Mouse (Mus musculus): ENCODE measurements around the gene Elane.

Gene Elane

DNA sequence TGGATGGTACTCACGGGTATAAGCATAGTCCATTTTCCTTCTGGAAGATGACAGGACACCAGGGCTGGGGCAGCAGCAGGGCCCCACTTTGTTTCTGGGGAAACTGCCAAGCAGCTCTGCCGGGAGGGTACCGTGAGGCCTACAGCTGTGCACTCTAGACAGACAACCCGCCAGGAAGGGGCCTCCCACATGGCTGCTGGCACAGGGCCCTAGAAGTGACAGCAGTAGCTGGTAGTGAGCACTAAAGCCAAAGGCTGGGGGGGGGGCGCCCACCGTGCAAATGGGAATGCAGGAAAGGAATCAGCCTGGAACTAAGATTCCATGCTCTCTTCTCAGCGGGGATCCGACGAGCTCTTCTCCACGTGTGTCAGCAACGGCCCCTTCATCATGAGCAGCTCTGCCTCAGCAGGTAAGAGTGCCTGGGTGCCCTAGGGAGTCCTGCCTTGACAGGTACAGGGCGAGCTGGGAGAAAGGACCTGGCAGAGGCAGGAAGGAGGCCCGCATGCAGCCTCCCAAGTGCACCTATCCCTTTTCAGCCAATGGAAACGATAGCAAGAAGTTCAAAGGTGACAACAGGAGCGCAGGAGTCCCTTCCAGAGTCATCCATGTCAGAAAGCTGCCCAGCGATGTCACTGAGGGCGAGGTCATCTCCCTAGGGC is 27.5 kb upstream of the Elane start:
- DNase-seq (ENCODE audit: low read depth, low spot score), result peak; percentile 88

DNA sequence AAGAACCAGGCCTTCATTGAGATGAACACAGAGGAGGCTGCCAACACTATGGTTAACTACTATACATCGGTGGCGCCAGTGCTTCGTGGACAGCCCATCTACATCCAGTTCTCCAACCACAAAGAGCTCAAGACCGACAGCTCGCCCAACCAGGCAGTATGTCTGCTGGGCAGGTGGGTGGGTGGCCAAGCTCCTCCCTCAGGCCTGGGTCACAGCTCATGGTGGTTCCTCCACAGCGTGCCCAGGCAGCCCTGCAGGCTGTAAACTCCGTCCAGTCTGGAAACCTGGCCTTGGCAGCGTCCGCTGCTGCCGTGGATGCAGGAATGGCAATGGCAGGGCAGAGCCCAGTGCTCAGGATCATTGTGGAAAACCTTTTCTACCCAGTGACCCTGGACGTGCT is 26.9 kb upstream of the Elane start:
- DNase-seq (ENCODE audit: low read depth, low spot score), result no peak

DNA sequence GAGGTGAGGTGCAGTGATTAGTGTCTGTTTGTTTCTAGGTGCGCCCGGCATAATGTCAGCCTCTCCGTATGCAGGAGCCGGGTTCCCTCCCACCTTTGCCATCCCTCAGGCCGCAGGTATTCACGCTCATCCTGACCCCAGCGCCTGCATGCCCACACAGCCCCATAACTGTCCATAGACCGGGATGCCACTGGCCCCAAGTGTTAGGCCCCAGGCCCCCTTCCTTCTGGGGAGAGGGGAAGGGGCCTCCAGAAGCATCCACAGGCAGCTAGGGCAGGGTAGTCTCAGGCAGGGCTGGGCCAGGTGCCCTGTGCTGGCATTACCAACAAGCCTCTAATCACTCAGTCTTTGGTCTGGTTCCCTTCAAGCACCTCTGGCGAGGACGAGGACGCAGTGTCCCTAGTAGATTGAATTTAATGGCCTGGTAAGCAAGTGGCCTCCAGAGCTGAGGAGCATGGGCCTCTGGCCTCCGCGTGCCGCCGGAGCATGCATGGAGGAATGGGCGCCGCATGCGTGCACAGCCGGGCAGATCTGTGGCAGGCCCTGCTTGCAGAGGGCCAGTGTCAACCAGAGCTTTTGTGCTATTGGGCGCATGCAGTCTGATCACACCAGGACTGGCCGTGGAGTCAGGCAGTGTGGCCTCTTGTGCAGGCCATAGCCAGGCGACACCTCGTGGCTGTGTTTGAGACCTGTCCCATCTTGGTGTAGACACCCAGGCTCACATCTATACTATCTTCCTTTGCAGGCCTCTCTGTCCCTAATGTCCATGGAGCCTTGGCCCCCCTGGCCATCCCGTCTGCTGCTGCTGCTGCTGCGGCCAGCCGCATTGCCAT is 25.8 kb upstream of the Elane start:
- no peak for DNase-seq (ENCODE audit: low read depth, low spot score)

DNA sequence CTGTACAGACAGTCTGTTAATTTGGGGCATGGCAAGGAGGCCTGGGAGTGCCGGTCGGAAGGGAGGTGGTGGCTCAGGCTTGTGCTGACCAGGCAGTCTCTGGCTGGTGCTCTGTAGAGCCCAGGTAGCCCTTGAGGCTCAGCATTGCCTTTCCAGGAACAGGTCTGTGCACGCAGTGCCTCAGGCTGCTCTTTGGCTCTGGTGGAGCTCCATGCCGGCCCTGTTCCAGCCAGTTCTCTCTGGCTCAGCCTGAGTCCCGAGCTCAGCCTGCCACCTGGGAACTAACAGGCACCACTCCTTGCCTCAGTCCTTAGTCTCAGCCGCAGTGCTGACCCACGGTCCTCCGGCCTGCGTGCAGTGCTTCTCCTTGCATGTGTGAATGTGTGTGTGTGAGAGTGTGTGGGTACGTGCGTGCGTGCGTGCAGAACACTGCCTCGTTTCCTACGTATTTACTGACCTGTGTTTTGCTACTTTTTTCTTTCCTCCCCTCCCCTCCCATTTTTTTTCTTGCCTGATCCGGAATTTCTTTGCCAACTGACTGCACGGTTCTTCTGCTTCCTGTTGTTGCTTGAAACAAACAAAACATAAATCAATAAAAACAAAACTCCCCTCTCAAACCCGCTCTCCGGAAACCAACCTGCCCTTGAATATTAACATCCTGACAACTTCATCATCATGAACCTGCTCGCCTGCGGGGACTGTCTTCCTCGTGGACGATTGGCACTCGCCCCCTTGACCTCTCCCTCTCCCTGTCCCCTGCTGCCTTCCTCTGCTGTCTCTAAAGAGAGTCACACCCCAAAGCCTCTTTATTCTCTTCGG is 24.6 kb upstream of the Elane start:
- DNase-seq (ENCODE audit: low read depth, low spot score), result peak; percentile 86

DNA sequence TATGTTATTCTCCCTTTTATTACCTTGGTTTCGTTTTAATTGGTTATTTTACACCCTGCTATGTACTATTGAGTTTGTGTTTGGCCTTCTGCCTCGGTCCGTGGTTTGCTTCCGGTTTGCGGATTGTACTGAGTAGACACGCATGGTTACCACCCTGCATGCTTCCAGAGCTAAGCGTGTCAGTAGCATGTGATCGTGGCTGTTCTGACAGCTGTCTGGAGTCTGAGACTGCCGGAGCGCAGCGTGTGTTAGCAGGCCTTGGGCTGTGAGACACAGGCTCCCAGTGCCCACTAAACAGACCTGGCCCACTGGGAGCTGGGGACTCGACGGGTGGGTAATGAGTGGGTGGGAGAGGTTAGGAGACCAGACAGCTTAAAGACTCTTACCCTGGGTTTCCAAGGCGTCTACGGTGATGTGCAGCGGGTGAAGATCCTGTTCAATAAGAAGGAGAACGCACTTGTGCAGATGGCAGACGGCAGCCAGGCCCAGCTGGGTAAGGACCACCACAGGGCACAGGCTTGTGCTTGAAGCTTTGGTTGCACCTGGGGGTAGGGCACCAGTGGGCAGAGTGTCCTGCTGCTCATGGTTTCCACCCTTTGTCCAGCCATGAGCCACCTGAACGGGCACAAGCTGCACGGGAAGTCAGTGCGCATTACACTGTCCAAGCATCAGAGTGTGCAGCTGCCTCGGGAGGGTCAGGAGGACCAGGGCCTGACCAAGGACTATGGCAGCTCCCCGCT is 23.8 kb upstream of the Elane start:
- DNase-seq (ENCODE audit: low read depth, low spot score), result no peak

DNA sequence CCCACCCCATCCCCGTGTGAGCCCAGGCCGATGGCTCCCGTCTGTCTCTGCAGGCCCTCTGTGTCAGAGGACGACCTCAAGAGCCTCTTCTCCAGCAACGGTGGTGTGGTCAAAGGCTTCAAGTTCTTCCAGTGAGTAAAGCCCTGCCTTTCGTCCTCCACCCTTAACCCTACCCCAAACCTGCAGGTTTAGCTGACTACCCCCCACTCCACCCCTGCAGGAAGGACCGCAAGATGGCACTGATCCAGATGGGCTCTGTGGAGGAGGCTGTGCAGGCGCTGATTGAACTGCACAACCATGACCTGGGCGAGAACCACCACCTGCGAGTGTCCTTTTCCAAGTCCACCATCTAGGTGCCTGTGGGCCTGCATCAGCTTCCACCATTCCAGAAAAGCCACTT is 23.1 kb upstream of the Elane start:
- DNase-seq (ENCODE audit: low read depth, low spot score), result no peak

DNA sequence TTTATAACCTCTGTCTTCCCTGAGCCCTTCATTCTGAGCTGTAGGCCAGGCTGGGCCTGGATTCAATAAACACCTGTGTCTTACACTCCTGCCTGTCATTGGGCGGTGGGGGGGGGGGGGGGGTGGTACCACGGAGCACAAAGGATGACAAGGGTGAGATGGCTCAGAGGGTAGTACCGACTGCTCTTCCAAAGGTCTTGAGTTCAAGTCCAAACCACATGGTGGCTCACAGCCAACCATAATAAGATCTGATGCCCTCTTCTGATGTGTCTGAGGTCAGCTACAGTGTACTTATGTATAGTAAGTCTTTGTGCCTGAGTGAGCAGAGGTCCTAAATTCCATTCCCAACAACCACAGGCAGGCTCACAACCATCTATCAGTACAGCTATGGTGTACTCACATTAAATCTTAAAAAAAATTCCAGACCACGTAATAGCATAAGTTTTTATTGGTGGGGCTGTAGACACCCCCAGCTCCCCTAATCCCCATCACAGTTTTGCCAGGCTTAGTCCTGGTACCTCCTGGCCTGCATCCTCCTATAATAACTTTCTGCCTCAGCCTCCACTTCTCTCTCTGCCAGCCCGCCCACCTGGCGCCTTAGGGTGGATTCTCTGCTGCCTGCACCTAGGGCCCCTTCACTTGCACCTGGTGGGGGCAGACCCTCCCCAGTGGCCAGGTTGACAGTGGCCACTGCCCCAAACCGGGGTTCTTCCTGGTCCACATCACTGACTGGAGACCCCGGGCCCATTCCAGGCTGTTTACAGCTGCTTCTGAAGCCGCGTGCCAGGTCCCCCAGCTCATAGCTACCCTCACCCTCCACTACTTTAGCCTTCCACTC is 21.5 kb upstream of the Elane start:
- peak; percentile 35 for DNase-seq (ENCODE audit: low read depth, low spot score)

DNA sequence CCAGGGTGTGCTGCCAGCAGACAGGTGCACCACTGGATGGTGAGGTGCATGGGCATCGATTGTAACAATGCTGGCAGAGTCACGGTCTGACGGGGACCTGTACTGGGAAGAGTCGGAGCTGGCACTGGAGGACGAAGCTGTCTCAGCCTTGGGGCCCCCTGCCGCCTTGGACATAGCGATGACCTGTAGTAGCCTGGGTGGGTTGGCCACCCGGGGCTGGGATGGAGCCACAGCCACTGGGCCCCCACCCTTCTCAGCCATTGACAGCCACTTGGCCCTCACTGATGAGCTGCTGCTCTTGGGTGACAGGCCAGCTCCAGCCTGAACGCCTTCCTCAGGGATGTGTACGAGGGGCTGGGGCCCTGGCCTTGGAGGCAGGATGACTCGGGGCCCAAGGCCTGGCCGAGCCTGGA is 20.9 kb upstream of the Elane start:
- DNase-seq (ENCODE audit: low read depth, low spot score), result no peak

DNA sequence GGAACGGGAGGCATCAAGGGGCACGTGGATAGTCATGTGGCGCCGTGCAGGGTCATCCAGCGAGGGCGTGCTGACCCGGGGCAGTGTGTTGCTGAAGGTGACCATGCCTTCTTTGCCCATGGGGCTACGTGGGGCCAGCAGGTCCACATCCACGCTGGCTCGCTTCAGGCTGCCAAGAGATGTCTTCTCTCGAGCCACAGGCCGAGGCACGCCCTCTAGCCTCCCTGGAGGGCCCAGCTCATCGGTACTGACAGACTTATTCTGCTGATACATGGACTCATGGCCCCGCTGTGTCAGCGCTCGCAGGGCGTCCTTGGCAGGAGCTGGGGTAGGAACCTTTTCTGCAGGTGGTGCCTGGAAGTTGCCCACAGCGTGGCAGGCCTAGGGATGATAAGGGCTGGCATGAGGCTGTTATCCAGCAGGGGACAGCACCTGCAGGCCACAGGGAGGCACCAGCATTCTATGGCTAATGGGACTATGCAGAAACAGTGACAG is 20.2 kb upstream of the Elane start:
- DNase-seq (ENCODE audit: low read depth, low spot score), result peak; percentile 60

DNA sequence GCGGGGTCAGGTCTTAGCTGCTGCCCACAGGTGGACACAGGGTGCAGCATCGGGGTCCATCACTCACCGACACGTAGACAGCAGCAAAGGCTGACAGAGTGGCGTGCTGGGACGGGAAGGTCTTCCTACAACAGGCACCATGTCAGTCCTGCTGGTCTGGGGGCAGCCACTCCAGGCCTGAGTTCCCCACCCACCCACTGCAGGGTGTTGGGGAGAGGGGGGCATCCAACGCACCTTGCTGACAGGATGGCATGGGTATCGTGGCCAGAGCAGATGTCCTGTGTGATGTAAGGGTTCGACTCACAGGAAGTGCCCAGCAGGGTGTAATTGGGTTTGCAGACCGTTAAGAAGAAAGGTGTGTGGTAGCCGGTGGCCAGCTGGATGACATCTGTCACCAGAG is 19.4 kb upstream of the Elane start:
- DNase-seq (ENCODE audit: low read depth, low spot score), result no peak

DNA sequence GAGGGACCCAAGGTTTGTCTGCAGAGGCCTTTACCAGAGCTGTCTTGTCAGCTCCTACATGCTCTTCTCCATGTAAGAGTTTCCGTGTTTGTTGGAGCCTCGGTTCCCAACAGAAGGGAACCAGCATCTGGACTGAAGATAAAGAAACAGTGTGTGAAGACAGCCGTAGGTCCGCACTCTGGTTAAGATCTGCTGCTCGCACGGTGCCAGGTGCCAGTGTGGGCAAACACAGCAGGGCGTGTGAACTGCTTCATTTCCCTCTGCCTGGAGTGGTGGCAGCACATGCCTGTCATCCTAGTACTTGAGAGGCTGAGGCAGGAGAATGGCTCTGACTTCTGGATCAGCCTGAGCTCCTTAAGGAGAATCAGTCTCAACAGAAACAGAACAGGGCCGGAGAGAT is 14.2 kb upstream of the Elane start:
- DNase-seq (ENCODE audit: low read depth, low spot score), result peak; percentile 62

DNA sequence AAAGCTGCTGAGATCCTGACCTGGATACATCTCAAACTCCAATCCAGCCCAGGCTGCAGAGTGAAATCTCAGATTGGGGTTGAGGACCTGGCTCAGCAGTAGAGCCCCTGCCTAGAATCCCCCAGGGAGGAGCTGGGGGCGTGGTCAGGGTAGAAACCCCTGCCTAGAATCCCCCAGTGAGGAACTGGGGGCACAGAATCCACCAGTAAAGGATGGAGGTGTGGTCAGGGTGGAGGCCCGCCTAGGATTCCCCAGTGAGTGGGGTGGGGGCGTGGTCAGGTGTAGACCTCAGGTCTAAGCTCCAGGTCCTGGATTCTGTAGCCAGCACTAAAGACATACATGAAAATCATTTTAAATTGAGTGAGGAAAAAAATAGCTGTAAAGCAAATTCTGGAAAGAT is 13.2 kb upstream of the Elane start:
- DNase-seq (ENCODE audit: low read depth, low spot score), result no peak

DNA sequence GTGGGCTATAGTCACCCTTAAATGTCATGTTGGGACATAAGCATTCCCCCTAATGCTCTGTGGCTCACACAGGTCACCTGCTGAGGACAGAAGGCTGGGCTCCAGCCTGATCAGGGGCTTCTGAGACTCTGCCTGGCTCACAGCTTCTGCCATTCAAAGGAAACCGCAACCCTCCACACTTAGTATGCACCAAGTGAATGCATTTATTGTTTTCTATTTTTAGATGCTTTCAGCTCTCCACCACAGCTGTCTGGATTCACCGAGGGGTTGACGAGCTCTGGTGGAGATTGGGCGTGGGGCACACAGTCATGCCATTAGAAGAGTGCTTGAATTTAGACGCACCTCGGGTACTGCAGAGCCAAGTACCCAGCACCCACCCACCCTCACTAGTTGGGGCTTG is 12.7 kb upstream of the Elane start:
- DNase-seq (ENCODE audit: low read depth, low spot score), result peak; percentile 34

DNA sequence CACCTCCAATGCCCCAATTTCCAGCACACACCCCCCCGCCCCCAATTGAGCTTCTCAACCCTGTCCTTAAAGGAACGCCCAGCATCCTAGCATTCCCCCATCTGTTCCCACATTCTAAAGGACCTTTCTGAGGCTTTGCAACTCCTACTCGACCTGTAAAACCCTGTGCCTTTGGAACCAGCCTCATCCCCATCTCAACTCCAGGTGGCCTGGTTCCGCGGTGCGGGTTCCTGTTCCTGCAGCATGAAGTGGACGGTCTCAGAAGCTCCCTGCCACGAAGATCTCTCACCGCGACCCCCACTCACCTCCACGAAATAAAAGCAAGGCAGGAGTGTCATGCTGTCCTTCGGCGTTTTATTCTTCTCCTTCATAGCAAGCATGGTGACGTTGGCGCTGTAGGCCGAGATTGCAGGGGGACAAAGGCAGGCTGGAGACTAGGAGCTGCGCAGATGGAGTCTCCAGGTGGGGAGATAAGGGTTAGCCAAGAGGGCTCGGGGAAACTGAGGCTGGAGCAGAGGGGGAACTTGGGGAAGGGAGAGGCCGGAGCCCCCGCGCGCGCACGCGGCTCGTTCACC is 12.2 kb upstream of the Elane start:
- DNase-seq (ENCODE audit: low read depth, low spot score), result peak; percentile 34

DNA sequence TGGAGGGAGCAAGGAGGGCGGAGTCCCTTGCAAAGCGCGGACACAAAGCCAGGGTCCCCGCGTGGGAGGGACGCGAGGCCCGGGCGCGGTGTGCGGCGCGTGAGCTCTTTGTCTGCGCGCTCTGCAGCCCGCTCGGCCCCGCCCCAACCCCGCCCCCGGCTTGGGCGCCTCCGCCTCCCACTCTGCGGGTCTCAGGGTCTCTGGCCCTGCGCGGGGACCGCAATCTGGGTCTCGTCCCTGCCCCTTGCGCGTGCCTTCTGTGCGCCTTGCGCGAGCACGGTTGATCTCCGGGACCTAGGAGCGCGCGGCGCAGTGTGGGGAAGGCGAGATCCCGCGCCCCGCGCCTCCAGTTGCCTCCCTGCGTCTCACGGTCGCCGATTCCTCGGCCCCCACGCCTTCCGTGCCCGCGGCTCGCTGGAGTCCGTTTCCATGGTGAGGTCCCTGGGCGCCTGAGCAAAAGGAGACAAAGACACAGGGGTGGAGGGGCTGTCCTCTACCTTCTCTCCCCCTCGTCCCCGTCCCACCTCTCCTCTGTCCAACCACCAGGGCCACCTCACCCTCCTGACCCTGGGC is 11.7 kb upstream of the Elane start, which contains the start of the genes Prtn3 and Plppr3:
TSS of gene Prtn3 (plus strand) at position 187 of the 573 bp plus-strand sequence.
TSS of gene Plppr3 (minus strand) at position 345 of the 573 bp plus-strand sequence.
- DNase-seq (ENCODE audit: low read depth, low spot score), result peak; percentile 68

DNA sequence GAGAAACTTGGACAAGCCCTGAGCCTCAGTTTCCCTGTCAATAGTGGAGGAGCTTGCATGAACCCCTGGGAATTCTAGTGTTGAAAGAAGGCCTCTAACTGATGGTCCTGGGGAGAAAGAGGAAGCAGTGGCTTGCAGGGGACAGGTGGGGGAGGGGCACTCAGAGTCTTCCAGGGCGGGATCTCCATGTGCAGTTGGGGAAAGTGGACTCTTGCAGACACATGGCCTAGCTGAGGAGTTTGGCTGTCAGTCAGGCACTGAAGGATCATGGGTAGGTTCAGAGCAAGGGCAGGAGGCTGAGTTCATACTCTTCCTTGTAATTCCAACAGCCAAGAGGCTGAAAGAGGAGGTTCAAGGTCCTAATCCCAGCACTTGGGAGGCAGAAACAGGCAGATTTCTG is 8.9 kb upstream of the Elane start:
- DNase-seq (ENCODE audit: low read depth, low spot score), result no peak

DNA sequence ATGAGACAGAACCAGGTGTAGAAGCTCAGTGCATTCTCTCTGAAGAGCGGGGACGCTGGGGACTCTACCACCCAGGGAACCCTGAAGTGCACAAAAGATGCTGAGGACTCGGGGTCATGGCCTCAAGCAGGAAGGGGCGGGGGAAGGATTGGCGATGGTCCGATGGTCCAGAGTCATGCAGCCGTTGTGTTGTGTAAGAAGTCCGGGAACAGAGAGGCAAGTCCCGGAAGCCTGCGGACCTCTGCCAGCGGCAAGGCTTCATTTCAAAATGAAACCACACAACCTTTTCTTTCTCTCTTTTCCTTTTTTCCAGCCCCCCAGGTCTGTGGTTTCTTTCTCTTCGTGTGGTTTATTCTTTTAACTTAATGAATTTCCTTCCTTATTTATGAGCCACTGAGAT is 8.3 kb upstream of the Elane start:
- DNase-seq (ENCODE audit: low read depth, low spot score), result no peak

DNA sequence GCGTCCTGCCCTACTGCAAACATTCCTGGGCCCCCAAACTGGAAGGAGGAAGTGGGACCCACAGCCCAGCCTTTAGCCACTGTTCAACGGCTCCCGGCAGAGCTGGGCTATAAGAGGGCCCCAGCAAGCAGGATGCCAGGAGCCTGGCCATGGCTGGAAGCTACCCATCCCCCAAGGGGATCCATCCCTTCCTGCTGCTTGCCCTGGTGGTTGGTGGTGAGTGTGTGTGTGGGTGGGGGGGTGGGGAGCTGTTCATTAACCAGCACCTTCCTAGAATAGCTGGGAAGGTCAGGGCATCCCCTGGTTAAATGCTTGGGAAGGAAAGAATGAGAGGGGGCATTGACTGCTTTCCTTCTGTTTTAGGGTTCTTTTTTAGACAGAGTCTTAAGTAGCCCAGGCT is 6.5 kb upstream of the Elane start:
- DNase-seq (ENCODE audit: low read depth, low spot score), result no peak

DNA sequence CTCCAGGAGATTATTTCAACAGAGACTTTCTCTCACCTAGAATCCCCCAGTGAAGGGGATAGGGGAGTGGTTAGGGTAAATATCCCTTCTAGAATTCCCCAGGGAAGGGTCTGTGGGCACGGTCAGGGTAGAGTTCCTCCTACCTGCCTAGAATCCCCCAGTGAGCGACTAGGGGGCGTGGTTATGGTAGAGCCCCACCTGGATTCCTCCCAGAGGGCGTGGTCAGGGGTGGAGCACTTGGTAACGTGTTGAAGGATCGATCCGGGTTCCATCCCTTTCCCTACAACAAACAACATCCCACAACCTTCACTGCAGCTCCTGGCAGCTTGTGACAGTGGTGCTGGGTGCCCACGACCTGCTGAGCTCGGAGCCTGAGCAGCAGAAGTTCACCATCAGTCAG is 5.3 kb upstream of the Elane start:
- peak; percentile 34 for DNase-seq (ENCODE audit: low read depth, low spot score)

DNA sequence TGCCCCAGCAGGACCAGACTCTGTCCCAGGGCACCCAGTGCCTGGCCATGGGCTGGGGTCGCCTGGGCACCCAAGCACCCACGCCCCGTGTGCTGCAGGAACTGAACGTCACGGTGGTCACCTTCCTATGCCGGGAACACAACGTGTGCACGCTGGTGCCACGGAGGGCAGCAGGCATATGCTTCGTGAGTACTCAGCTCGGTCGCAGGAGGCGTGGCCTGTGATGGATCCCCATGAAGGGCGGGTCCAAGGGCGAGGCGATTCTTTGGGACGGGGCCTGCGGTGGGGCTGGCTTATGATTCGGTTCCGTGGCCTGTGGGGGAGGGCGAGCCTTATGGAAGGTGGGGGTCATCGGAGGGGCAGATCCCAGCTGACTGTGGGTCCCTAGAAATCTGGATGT is 4.1 kb upstream of the Elane start:
- no peak for DNase-seq (ENCODE audit: low read depth, low spot score)
